Mouse (Mus musculus): Measurements from ENCODE around the gene Pde3b. TPM values are rescaled to one million over a fixed set of nuclear protein-coding genes. Genes with fewer than 3 reads are reported as not detected.

Pde3b gene
- polyA plus RNA-seq, 1 experiment from 2014 or later = 6.9 TPM

GRCm38 (mm10) chr7:114431966-114432365 lies 16.9 kb downstream of the Pde3b start:
- no peaks in the 10 kb centered on the region for H3K27me3 ChIP-seq (ENCODE audit: control insufficient read depth, insufficient read depth, low read length)
- no peak overlapping the region for H3K4me2 ChIP-seq (ENCODE audit: low read length)
- no peaks in the 10 kb centered on the region for H3K36me3 ChIP-seq (ENCODE audit: control insufficient read depth, insufficient read depth, low read length)
- H3K27ac ChIP-seq (replicated peaks; ENCODE audit: low read depth, low read length) = no peak overlapping the region
- no peaks in the 10 kb centered on the region for H3K9me3 ChIP-seq (ENCODE audit: control insufficient read depth, low read length)
- ATAC-seq (ENCODE audit: low FRiP score, low TSS enrichment) = no peak
- no peaks in the 10 kb centered on the region for H3K4me1 ChIP-seq (ENCODE audit: control insufficient read depth, insufficient read depth, low read length)
- no peak overlapping the region for H3K4me3 ChIP-seq (replicated peaks; ENCODE audit: low read depth, low read length)
- DNase-seq = no peak
- WGBS = 39% methylated on average over 4 of the region's 4 CpGs
- H3K9ac ChIP-seq (replicated peaks; ENCODE audit: low read length) = no peak overlapping the region

GRCm38 (mm10) chr7:114439726-114440125 lies 24.6 kb downstream of the Pde3b start:
- no peak for ATAC-seq (ENCODE audit: low FRiP score, low TSS enrichment)
- no peaks in the 10 kb centered on the region for H3K9me3 ChIP-seq (ENCODE audit: control insufficient read depth, low read length)
- H3K4me2 ChIP-seq (ENCODE audit: low read length) = no peak overlapping the region
- H3K4me3 ChIP-seq (replicated peaks; ENCODE audit: low read depth, low read length) = no peak overlapping the region
- H3K27me3 ChIP-seq (ENCODE audit: control insufficient read depth, insufficient read depth, low read length) = no peaks in the 10 kb centered on the region
- DNase-seq = no peak
- H3K9ac ChIP-seq (replicated peaks; ENCODE audit: low read length) = no peak overlapping the region
- 90% methylated on average over 1 of the region's 1 CpGs for WGBS
- H3K4me1 ChIP-seq (ENCODE audit: control insufficient read depth, insufficient read depth, low read length) = no peaks in the 10 kb centered on the region
- H3K36me3 ChIP-seq (ENCODE audit: control insufficient read depth, insufficient read depth, low read length) = no peaks in the 10 kb centered on the region
- no peak overlapping the region for H3K27ac ChIP-seq (replicated peaks; ENCODE audit: low read depth, low read length)

DNA sequence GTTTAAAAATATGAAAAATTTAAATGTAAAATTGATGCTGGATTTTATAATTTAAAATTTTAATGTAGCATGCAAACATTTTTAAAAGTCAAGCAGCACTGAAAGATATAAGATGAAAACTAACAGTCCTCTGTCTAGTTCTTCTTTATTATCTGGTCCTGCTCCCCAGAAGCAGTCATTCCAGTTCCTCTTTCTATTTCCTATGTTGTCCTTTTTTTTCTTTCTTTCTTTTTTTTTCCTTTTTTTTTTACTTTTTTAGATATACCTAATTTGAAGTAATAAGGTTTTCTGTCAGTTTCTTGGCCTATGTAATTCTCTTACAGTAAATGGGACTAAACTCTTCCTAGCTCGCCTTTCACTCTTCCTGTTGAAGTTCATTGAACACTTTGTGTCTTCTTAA lies 25.4 kb downstream of the Pde3b start:
- WGBS = 98% methylated on average over 1 of the region's 1 CpGs
- no peaks in the 10 kb centered on the region for H3K36me3 ChIP-seq (ENCODE audit: control insufficient read depth, insufficient read depth, low read length)

DNA sequence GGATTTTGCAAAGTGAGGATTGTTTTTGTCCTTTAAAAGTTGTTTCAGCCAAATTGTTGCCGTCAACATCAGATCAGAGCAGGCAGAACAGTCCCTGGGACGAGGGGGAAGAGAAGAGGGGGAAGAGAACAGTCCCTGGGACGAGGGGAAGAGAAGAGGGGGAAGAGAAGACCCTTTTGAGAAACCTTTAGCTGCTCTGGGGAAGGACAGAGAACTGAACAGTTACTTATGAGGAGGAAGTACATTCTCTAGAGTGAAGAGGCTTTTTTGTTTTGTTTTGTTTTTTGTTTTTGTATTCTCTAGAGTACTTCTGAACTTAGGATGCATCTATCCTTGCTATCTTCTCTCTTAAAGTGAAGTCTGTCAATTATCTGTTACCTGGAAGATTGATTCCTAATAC lies 37.8 kb downstream of the Pde3b start:
- no peak for DNase-seq
- WGBS = 66% methylated on average over 3 of the region's 3 CpGs

More for the DNA sequence above, 25.4 kb downstream of the Pde3b start:
- no peaks in the 10 kb centered on the region for H3K27me3 ChIP-seq (ENCODE audit: control insufficient read depth, insufficient read depth, low read length)
- no peak overlapping the region for H3K4me2 ChIP-seq (ENCODE audit: low read length)
- H3K27ac ChIP-seq (replicated peaks; ENCODE audit: low read depth, low read length) = no peak overlapping the region
- DNase-seq (no peak), ATAC-seq (ENCODE audit: low FRiP score, low TSS enrichment) (no peak)
- H3K9ac ChIP-seq (replicated peaks; ENCODE audit: low read length) = no peak overlapping the region
- H3K4me3 ChIP-seq (replicated peaks; ENCODE audit: low read depth, low read length) = no peak overlapping the region
- no peaks in the 10 kb centered on the region for H3K9me3 ChIP-seq (ENCODE audit: control insufficient read depth, low read length)
- H3K4me1 ChIP-seq (ENCODE audit: control insufficient read depth, insufficient read depth, low read length) = no peaks in the 10 kb centered on the region

GRCm38 (mm10) chr7:114453300-114453990 lies 38.4 kb downstream of the Pde3b start:
- Histone ChIP-seq H3K9me3 (ENCODE audit: control insufficient read depth, low read length) (no peaks in the 10 kb centered on the region), H3K9ac (replicated peaks; ENCODE audit: low read length) (no peak overlapping the region), H3K4me3 (replicated peaks; ENCODE audit: low read depth, low read length) (no peak overlapping the region), H3K27me3 (ENCODE audit: control insufficient read depth, insufficient read depth, low read length) (no peaks in the 10 kb centered on the region), H3K4me1 (ENCODE audit: control insufficient read depth, insufficient read depth, low read length) (no peaks in the 10 kb centered on the region), H3K36me3 (ENCODE audit: control insufficient read depth, insufficient read depth, low read length) (no peaks in the 10 kb centered on the region), H3K27ac (replicated peaks; ENCODE audit: low read depth, low read length) (no peak overlapping the region), H3K4me2 (ENCODE audit: low read length) (no peak overlapping the region)
- DNase-seq = no peak
- no peak for ATAC-seq (ENCODE audit: low FRiP score, low TSS enrichment)
- 90% methylated on average over 5 of the region's 5 CpGs for WGBS

More for the DNA sequence above, 37.8 kb downstream of the Pde3b start:
- no peak overlapping the region for H3K4me2 ChIP-seq (ENCODE audit: low read length)
- H3K36me3 ChIP-seq (ENCODE audit: control insufficient read depth, insufficient read depth, low read length) = no peaks in the 10 kb centered on the region
- no peaks in the 10 kb centered on the region for H3K27me3 ChIP-seq (ENCODE audit: control insufficient read depth, insufficient read depth, low read length)
- no peak overlapping the region for H3K9ac ChIP-seq (replicated peaks; ENCODE audit: low read length)
- no peak overlapping the region for H3K27ac ChIP-seq (replicated peaks; ENCODE audit: low read depth, low read length)
- H3K4me3 ChIP-seq (replicated peaks; ENCODE audit: low read depth, low read length) = no peak overlapping the region
- H3K4me1 ChIP-seq (ENCODE audit: control insufficient read depth, insufficient read depth, low read length) = no peaks in the 10 kb centered on the region
- no peaks in the 10 kb centered on the region for H3K9me3 ChIP-seq (ENCODE audit: control insufficient read depth, low read length)
- no peak for ATAC-seq (ENCODE audit: low FRiP score, low TSS enrichment)

- DNase-seq (no peak), ATAC-seq (ENCODE audit: low FRiP score, low TSS enrichment) (no peak)
- H3K4me1 ChIP-seq (ENCODE audit: control insufficient read depth, insufficient read depth, low read length) = no peaks in the 10 kb centered on the region
- 85% methylated on average over 1 of the region's 1 CpGs for WGBS
- no peaks in the 10 kb centered on the region for H3K9me3 ChIP-seq (ENCODE audit: control insufficient read depth, low read length)
- no peak overlapping the region for H3K4me2 ChIP-seq (ENCODE audit: low read length)
- no peak overlapping the region for H3K9ac ChIP-seq (replicated peaks; ENCODE audit: low read length)
- no peaks in the 10 kb centered on the region for H3K36me3 ChIP-seq (ENCODE audit: control insufficient read depth, insufficient read depth, low read length)
- no peaks in the 10 kb centered on the region for H3K27me3 ChIP-seq (ENCODE audit: control insufficient read depth, insufficient read depth, low read length)
- H3K27ac ChIP-seq (replicated peaks; ENCODE audit: low read depth, low read length) = no peak overlapping the region
- no peak overlapping the region for H3K4me3 ChIP-seq (replicated peaks; ENCODE audit: low read depth, low read length)
These were observed 39.8 kb downstream of the Pde3b start for GRCm38 (mm10) chr7:114454858-114455257.

GRCm38 (mm10) chr7:114456904-114457303 lies 41.8 kb downstream of the Pde3b start:
- no peak overlapping the region for H3K4me3 ChIP-seq (replicated peaks; ENCODE audit: low read depth, low read length)
- 90% methylated on average over 4 of the region's 4 CpGs for WGBS
- no peaks in the 10 kb centered on the region for H3K36me3 ChIP-seq (ENCODE audit: control insufficient read depth, insufficient read depth, low read length)
- H3K27me3 ChIP-seq (ENCODE audit: control insufficient read depth, insufficient read depth, low read length) = no peaks in the 10 kb centered on the region
- H3K4me1 ChIP-seq (ENCODE audit: control insufficient read depth, insufficient read depth, low read length) = no peaks in the 10 kb centered on the region
- H3K27ac ChIP-seq (replicated peaks; ENCODE audit: low read depth, low read length) = no peak overlapping the region
- no peak overlapping the region for H3K9ac ChIP-seq (replicated peaks; ENCODE audit: low read length)
- no peak overlapping the region for H3K4me2 ChIP-seq (ENCODE audit: low read length)
- no peak for DNase-seq
- H3K9me3 ChIP-seq (ENCODE audit: control insufficient read depth, low read length) = no peaks in the 10 kb centered on the region
- no peak for ATAC-seq (ENCODE audit: low FRiP score, low TSS enrichment)

GRCm38 (mm10) chr7:114459909-114460308 lies 44.8 kb downstream of the Pde3b start:
- Histone ChIP-seq H3K4me1 (ENCODE audit: control insufficient read depth, insufficient read depth, low read length) (no peaks in the 10 kb centered on the region), H3K27me3 (ENCODE audit: control insufficient read depth, insufficient read depth, low read length) (no peaks in the 10 kb centered on the region), H3K9me3 (ENCODE audit: control insufficient read depth, low read length) (no peaks in the 10 kb centered on the region), H3K9ac (replicated peaks; ENCODE audit: low read length) (no peak overlapping the region), H3K4me2 (ENCODE audit: low read length) (no peak overlapping the region), H3K27ac (replicated peaks; ENCODE audit: low read depth, low read length) (no peak overlapping the region), H3K4me3 (replicated peaks; ENCODE audit: low read depth, low read length) (no peak overlapping the region), H3K36me3 (ENCODE audit: control insufficient read depth, insufficient read depth, low read length) (no peaks in the 10 kb centered on the region)
- ATAC-seq (ENCODE audit: low FRiP score, low TSS enrichment) (no peak), DNase-seq (no peak)
- WGBS = 53% methylated on average over 1 of the region's 1 CpGs

GRCm38 (mm10) chr7:114461727-114462126 lies 46.6 kb downstream of the Pde3b start:
- no peak overlapping the region for H3K9ac ChIP-seq (replicated peaks; ENCODE audit: low read length)
- DNase-seq = no peak
- 85% methylated on average over 2 of the region's 2 CpGs for WGBS
- no peaks in the 10 kb centered on the region for H3K4me1 ChIP-seq (ENCODE audit: control insufficient read depth, insufficient read depth, low read length)
- H3K27ac ChIP-seq (replicated peaks; ENCODE audit: low read depth, low read length) = no peak overlapping the region
- no peaks in the 10 kb centered on the region for H3K36me3 ChIP-seq (ENCODE audit: control insufficient read depth, insufficient read depth, low read length)
- H3K9me3 ChIP-seq (ENCODE audit: control insufficient read depth, low read length) = no peaks in the 10 kb centered on the region
- no peaks in the 10 kb centered on the region for H3K27me3 ChIP-seq (ENCODE audit: control insufficient read depth, insufficient read depth, low read length)
- ATAC-seq (ENCODE audit: low FRiP score, low TSS enrichment) = no peak
- H3K4me2 ChIP-seq (ENCODE audit: low read length) = no peak overlapping the region
- H3K4me3 ChIP-seq (replicated peaks; ENCODE audit: low read depth, low read length) = no peak overlapping the region
